Mouse (Mus musculus) mature B cell (primary cell): ENCODE data around the gene Ank.

Experiments
- in situ Hi-C: fragments of 300-500 bp; cut with MboI; formaldehyde crosslinking; loops from 2 replicates; pipeline ENCODE4 v1.14.3; 2019

Ank gene

DNA sequence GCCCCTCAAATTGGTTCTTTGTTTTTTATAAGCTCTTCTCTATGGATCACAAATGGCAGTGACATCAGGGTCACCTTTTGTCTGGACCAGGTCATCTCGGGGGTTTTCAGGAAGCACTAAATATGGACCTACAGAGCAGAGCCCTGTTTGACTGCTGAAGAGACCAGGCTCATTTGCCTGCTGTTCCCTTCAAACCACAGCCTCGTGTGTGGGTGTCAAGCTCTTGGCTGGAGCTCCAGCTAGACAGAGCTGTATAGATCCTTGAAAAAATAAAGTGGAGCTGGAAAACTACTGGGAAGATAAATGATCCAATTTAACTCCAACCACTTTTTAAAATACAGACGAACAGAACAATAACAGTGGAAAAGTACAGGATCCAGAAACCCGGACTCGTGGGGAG, 70.3 kb downstream of the Ank start:
- in situ Hi-C loops, result no loop called here

DNA sequence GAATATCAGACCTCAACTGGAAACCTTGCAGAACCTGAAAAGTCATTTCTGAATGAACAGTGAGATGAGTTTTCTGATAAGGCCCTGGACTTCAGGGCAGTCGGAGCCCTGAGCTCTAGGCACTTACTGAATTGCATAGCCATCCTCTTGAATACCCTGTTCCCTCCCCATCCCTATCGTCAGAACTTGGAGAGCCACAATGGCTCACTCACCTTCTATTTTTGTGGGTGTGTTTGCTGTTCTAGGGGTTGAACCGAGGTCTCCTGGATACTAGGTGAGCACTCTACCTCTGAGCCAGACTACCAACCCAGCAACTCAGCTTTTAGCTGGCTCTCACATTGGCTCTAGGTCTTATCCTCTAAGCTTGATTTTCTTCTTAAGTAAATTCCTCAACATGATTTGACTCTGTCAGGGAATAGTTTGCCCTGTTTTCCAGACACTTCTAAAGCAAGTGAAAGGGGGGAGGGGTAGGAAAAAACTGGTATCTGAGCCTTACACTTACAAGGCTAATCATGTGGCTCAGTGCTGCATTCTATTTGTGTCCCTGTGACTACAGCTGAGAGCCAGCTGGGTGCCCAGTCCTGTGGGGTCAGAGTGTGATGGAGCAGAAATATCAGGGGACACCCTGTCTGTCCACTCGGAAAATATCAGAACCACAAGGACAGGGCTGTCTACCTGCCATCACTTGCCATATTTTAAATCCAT, 71.2 kb downstream of the Ank start:
- in situ Hi-C loops, result no loop called here

DNA sequence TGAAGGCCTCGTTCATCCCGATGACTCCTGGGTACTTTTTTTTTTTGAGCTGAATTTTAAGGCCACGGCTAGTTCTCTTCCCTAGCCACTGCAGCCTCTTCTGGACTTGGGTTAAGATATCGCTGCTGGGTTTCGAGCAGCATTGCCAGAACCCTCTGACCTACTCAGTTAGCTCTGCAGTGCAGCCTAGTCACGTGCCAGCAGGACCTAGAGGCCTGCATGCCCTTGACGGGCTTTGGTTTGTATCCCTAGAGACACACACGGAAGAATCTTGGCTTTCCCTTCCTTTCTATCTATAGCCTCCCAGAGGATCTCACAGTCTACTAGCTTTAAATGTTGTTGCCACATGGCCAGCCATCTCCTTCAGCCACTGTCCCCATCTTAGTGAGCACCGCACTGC, 73.3 kb downstream of the Ank start:
- in situ Hi-C loops, result no loop called here

DNA sequence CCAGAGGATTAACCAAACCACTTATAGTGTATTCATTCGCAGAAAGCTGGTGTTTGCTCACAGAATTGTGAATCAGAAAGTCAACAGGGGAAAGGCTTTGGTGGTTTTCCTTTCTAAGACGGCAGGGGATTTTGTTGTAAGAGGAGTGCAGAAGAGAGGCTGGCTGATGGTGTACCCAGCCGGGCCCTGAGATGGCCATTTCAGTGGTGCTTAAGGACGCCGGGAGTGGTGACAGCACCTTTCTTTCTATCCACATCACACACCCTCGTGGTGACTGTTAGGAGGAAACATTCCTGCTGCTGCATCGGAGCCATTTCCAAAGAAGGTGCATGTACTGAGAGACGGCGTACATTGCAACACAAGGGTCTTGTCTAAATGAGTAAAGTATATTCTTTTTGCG, 78.7 kb downstream of the Ank start:
- in situ Hi-C loops, result no loop called here

DNA sequence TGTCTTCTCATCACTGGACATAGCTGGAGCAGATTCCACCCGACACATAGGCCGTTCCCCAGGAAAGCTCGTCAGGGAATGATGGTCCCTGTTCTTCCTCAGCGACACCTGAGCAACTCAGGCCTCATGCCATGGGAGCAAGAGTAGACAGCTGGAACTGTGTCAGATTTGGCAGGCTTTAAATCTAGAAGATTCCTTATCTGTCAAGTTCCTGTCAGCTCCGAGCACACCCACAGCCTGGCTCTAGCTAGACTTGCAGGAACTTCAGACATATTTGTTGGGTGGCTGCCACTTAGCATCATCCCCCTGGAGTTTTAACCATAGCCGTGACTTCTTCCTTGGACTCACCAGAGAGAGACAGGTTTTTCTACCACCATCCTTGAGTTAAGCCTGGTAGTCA, 81.6 kb downstream of the Ank start:
- in situ Hi-C loops, result no loop called here

DNA sequence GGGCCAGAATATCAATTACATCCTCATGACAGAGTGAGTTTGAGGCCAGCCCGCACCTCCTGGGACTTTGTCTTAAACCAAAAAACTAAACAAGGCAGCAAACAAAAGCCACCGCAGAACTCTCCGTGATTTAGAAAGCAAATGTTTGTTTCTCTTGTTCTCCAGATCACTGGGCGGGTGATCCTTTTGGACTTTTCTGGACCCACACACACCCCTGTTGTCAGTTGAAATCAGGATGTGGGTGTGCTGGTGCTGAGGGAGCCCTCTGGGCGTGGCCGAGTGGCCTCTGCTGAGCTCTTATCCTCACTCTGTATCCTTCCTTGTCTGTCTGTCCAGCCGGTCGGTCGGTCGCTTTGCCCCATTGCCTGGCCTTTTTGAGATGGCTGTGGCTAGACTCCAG, 82.6 kb downstream of the Ank start:
- in situ Hi-C loops, result no loop called here

DNA sequence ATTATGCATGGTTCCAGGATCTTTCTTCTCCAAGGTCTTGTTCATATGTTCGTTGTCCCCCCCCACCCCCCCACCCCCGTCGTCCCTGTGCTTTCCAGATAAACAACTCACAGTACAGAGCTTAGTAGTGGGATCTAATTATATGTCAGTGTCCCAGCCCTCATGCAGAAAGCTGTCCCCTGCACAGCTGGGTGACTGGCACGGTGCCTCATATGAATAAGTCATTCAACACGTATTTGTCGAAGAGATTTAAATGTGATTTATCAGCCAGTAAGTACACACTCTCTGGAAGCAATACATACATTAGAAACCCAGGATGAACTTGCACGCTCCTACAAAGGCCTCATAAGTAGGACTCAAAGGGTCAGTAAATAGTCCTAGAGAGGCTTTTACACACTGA, 83.4 kb downstream of the Ank start:
- in situ Hi-C loops, result no loop called here

DNA sequence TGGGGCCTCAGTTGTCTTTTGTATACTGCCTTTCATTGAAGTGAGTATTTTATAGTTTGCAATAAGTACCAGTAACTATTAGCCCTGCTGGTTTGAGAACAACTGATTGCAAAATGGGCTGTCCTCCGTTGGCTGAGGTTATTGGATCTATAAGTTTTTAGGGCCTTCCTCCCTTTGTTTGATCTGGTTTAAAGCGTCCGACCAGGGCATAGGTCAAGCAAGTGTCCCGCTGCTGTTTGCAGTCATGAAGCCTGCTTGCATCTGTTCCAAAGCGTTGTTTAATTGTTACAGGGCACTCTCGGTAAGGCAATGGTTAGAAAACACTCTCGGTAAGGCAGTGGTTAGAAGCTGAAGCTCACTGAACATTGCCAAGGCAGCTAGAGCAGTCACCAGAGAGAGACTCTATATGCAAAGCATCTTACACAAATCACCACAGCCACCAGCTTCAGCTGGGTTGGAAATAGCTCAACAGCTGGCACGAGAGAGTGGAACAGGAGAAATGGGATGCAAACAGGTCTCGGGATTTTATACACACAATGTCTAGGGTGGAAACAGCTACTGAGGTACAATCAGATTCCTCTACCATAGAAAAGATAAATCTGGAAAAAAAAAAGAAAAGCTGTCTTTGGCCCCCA, 84.0 kb downstream of the Ank start:
- in situ Hi-C loops, result no loop called here

DNA sequence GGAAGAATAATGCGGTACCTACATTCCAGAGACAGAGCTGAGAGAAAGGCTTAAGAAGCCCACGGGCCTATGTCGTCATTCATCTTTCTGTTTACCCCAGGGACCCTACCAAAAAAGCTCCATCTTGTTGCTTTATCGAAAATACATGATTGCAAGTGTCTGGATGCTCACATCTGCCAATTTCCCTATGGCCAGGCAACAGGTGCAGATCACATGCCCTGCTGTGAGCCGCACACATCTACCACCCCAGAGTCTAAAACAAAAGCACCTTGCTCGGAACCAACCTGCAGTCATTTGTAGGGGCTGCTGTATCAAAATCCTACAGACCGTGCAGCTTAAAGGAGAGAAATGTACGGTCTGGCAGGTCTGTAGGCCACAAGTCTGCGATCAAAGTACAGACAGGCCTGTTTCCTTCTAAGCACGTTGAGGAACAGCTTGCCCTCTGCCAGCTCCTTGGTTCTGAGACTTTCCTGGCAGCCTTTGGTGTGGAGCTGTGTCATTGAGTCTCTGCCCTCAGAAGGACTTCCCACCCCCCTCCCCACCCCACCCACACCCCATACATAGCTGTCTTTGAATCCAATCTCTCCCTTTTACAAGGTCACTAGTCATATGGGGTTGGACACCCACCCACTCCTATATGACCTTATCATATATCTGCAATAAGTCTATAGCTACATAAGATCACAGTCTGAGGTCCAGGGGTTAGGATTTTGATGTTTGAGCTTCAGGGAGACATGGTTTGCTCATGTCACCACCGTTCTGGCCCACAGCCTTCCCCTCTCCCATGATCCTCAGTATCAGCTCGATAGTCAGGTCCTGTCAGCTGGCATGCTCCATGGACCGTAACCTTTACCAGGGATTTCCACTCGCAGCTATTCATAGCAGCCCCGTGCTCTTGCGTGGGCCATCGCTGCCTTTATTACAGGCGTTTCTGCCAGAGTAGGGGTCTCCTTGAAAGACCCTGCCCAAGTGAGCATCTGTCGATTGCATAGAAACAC, 84.9 kb downstream of the Ank start:
- in situ Hi-C loops, result no loop called here

DNA sequence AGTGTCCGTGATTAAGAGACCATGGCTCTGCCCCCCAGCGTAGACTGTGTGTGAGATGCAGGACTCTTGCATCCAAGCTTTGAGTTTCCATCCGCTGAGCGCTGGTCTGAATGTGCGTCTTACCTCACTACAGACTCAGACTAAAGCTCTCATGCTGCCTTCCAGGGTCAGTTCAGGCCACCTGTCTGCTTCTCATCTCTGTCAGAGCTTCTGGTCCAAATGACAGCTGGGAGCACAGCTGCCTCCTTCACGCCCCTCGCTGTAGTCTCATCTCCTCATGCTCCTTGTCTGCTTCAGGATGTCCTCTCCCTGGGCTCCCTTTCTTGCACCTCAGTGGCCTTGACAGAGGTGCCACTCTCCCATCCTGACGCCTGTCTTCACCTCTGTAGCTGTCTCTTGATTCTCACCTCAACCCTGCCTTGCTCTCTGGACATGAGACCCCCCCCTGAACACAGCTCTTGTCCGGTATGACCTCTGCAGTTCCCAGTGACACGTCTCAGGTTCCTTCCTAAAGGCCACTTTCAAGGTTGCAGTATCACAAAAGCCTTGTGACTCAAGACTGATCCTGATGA, 85.7 kb downstream of the Ank start:
- in situ Hi-C loops, result no loop called here

DNA sequence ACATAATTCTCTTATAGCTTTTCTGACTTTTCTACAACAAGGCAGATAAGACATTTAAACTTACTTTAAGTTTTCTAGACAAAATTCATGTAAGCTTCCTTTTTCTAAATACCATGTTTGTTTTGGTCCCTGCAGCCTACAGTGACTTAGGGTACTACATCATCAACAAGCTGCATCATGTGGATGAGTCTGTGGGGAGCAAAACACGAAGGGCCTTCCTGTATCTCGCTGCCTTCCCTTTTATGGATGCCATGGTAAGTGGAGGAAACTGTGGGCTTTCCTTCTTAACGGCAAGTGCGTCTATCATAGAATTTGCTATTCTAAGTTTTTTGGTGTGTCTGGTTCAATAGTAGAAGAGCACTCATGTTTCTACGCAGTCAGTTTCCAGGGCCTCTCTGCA, 87.1 kb downstream of the Ank start:
- in situ Hi-C loops, result no loop called here

DNA sequence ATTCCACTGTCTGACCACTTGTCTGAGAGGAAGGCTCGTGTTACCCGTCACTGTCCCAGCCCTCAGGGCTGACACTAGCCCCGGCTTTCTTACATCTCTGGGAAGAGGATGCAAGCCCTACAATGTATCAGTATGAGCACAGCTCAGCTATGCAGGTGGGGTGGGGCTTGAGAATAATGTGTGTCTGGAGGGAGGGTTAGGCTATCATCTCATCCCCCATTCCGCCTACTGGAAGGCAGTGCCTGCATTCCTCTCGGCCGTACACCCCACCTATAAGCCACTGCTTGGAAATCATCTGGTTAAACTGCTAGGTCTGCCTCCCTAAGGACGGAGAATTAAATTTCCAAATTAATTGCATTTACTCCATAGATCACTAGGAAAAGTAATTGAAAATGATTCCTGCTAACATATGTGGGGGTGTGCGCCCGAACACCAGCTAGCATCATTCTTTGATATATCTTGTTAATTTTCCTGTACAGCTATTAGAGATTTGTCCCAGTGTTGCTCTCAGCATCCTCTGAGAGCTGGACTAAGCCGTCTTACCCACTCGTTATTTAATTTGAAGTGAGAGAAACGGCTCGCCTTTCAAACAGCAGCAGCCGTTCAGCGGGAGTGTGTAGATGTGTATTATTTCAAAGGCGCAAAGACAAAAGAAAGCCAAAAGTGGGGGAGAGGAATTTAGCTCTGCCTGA, 92.1 kb downstream of the Ank start:
- in situ Hi-C loops, result no loop called here

DNA sequence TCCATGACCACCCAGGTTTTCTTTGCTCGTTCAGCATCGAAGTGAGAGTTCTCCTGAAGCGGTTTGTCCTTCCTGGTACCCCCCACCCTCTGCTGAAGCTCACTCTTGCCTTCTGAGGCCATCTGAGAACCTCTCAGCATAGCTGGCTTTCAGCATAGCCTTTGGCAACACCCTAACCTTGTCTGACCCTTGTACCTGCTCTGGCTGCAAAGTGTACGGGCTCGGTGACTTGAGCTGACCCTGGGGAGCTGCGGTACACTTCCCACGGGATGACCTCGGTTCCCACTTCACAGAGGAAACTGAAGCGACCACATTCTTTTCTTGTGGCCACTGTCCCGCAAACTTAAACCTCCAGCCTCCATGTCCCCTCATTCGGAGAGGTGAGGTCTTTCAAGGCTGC, 93.8 kb downstream of the Ank start:
- in situ Hi-C loops, result no loop called here

DNA sequence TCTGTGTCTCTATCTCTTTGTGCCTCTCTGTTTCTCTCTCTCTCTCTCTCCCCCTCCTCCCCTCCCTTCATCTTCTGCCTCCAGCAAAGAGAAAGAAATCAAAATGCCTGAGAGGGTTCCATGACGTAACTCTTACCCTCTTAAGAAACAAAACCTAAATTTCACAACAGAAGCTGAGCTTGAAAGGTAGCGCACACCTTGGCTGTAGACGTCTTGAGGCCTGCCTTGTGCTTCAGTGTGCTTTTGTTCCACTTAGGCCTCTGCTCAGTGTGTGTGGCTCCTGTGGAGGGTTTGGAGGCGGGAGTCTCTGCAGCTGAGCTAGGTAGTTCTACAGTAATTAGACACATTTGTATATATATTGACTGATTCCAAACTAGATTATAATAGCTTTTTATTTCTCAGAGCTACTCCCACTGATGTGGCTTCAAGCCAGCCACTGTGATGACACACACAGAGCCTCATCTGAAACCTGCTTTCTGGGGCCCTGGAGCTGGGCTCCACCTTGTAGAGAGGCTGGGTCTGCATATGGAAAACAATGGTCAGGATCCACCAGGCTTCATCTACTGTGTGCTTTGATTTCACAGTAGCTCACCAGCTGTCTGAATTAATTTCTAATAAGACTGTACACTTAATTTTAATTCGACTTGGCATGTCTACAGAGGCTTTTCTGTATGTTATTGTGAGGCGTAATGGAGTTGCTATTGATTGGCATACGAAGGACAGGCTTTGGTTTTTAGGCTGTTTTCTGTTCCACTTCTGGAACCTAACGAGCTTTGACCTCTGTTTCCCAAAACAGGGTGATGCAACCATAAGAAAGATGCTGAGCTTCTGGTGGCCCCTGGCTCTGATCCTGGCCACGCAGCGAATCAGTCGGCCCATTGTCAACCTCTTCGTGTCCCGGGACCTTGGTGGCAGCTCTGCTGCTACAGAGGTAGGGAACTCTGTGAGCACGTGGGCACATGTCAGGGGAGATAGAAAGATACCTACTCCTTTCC, 97.9 kb downstream of the Ank start:
- in situ Hi-C loops, result no loop called here

DNA sequence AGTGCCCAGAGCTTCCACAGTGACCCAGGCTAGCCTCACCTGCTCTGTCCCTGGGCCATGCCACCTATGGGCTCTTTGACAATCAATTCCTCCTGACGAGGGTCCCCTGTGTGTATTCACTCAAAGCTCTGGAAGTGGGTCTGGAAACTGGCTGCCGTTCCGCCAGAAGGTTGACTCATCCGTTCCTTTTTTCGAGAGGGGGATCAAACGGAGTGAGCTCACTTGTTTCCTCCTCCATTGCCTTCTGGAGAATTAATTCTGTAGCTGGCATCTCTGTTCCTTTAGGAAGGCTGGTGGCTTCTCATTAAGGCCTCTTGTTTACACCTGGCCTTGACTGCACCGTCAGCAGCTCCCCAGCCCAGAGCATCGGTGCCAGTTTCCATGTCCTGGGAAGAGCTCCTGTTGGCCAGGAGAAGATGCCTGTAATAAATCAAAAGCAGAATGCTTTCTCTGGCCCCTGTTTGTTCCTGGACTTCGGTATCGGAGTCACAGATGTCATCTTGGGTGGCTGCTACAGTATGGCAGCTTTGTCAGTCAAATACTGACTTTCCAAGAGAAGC, 99.2 kb downstream of the Ank start:
- in situ Hi-C loops, result no loop called here

DNA sequence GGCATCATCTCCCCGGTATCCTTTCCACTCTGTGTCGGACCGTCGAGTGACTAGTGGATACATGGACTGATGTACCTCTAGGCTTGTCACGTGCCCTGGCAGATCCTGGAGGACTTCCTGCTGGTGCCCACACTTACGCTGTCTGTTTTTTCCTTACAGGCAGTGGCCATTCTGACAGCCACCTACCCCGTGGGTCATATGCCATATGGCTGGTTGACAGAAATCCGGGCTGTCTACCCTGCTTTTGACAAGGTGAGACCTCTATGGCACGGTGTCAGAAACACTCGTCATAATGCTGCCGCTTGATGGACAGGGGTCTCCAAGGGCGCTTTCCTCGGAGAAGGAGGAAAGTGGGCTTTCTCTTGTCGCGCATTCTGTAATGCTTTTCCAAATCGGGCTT, 100.9 kb downstream of the Ank start:
- in situ Hi-C loops, result no loop called here

DNA sequence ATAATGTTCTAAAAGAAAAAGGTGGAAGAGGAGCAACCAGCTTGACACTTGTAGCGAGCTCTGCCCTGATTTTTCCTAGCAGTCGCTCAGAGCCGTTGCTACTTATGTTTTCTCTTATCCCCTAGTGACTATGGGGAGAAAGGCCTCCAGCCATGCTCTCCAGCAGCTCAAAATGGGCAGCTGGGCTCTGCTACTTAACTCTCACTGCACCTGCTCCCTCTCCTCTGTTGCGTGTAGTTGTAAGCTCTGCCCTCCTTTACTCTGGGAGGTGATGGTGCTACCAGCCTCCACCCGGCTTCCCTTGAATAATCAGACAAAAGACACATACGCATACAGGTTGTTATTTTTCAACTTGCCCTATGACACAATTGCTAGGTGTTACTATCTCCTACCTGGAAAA, 101.9 kb downstream of the Ank start:
- in situ Hi-C loops, result no loop called here

DNA sequence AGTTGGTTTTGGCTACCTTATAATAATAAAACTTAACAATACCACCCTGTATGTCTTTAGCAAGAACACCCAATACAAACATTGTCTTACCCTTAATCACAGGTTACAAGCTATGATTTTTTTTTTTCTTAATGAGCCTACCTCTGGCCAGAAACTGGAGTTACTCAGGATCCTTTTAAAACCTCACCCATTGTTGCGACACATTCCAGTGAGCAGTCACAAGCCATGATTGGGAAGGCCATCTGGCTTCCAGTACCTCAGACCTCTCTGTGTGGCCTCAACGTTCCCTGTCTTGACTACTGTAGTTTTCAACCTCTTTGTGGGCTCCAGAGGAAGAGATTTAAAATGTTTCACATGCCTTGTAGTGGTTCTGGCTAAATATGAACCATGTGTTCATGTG, 103.4 kb downstream of the Ank start:
- in situ Hi-C loops, result no loop called here

DNA sequence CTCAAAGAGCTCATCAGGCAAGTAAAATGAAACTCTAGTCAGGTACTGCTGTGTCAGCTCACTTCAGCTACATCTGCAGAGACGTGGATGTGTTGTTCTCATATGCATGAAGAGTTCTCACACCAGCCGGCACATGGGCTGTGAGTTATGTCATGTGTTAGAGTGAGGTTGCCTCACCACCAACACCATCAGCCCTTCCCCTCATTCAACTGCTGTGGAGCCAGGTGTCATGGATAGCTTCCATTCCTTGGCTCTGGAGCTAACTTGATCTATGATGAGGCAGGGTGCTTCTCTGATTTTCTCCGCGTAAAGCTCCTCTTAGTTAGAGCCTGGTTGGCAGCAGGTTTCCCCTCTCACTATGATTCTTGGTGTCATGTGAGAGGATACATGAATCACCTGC, 103.9 kb downstream of the Ank start:
- in situ Hi-C loops, result no loop called here

DNA sequence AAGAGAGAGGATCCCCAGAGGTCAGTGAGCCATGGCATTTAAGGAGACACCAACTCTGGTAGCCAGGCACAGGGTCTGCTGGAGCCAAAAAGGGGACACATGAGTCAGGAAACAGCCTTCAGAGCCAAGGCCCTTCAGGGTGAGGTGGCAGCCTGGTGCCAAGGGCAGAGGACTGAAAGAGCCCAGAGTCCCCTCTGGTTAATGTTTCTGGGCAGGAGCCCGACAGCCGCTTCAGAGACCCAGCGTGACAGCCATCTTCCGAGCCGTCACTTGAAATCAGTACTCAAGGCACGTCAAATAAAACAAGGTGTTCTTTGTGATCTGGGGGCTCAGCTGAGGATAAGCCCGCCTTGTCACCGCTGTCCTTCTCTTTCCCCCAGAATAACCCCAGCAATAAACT, 104.7 kb downstream of the Ank start:
- in situ Hi-C loops, result no loop called here
